In genomic region chr3:96579239-96579750, GRCm38 (mm10) we compare ENCODE assay signal across 10 mouse cellular contexts. TPM values are rescaled to one million over a fixed set of nuclear protein-coding genes. Genes with fewer than 3 reads are reported as not detected.
DNase-seq lines count a peak whose midpoint lies in the region; ATAC-seq and TF ChIP-seq lines count a peak whose summit lies in the region.
"Had no signal": no experiment of that assay in that cellular context is flagged by ENCODE, and none has a peak within 500 bp of the region (broad histone marks: within the 10 kb centered on the region; RNA-seq: fewer than 3 reads in every experiment).

No protein-coding gene starts in this region.

- DNase-seq in stomach, postnatal 0 days (ENCODE audit: low spot score): no peak
- no peak for DNase-seq in cerebellum, adult 9-10 months

- H3K27me3 ChIP-seq in intestine, postnatal 0 days (replicated peaks; ENCODE audit: control insufficient read depth, insufficient read depth, low read length): no peaks in the 10 kb centered on the region
- H3K27me3 ChIP-seq in intestine, embryonic 16.5 days (replicated peaks; ENCODE audit: control insufficient read depth, insufficient read depth, low read length): no peaks in the 10 kb centered on the region
- peaks cover 8% of the 10 kb centered on the region; the same call in 1 of the 2 replicates for H3K27me3 ChIP-seq in neural tube, embryonic 13.5 days
- peaks cover 7% of the 10 kb centered on the region; the same call in 1 of the 2 replicates for H3K27me3 ChIP-seq in neural tube, embryonic 15.5 days (replicated peaks)
- H3K27me3 ChIP-seq in heart, embryonic 15.5 days: no peaks in the 10 kb centered on the region
- no peaks in the 10 kb centered on the region for H3K27me3 ChIP-seq in stomach, postnatal 0 days (ENCODE audit: control insufficient read depth, insufficient read depth, low read length)

- ATAC-seq in intestine, postnatal 0 days: no peak
- ATAC-seq in intestine, embryonic 16.5 days: no peak
- ATAC-seq in neural tube, embryonic 13.5 days (ENCODE audit: low read depth): no peak
- no peak for ATAC-seq in neural tube, embryonic 15.5 days (ENCODE audit: low FRiP score)
- no peak for ATAC-seq in heart, embryonic 15.5 days (replicated peaks; ENCODE audit: insufficient number of reproducible peaks, insufficient read depth, low FRiP score, low read depth)
- ATAC-seq in stomach, postnatal 0 days (ENCODE audit: low FRiP score, low TSS enrichment): no peak

- 0 out of 2 replicates have a peak, but pooled peaks cover 3% of the 10 kb centered on the region for H3K36me3 ChIP-seq in intestine, postnatal 0 days (ENCODE audit: control insufficient read depth, insufficient read depth)
- no peaks in the 10 kb centered on the region for H3K36me3 ChIP-seq in intestine, embryonic 16.5 days (ENCODE audit: control insufficient read depth, insufficient read depth, low read length)
- H3K36me3 ChIP-seq in neural tube, embryonic 13.5 days: no peaks in the 10 kb centered on the region
- H3K36me3 ChIP-seq in neural tube, embryonic 15.5 days: no peaks in the 10 kb centered on the region
- no peaks in the 10 kb centered on the region for H3K36me3 ChIP-seq in heart, embryonic 15.5 days
- no peaks in the 10 kb centered on the region for H3K36me3 ChIP-seq in stomach, postnatal 0 days (ENCODE audit: control insufficient read depth, insufficient read depth, low read length)
- H3K36me3 ChIP-seq: hindbrain, embryonic 10.5 days; midbrain, embryonic 12.5 days had no signal

- TF ChIP-seq CTCF in intestine, postnatal 0 days (IDR thresholded peaks at IDR 0.05; ENCODE audit: low read depth): no peak
- TF ChIP-seq CTCF in stomach, postnatal 0 days (IDR thresholded peaks at IDR 0.05; ENCODE audit: low read depth): no peak

- H3K9me3 ChIP-seq in intestine, postnatal 0 days (ENCODE audit: control insufficient read depth): no peaks in the 10 kb centered on the region
- no peaks in the 10 kb centered on the region for H3K9me3 ChIP-seq in intestine, embryonic 16.5 days (ENCODE audit: control insufficient read depth, low read length)
- no peaks in the 10 kb centered on the region for H3K9me3 ChIP-seq in neural tube, embryonic 13.5 days
- H3K9me3 ChIP-seq in neural tube, embryonic 15.5 days (replicated peaks): no peaks in the 10 kb centered on the region
- H3K9me3 ChIP-seq in heart, embryonic 15.5 days (replicated peaks): no peaks in the 10 kb centered on the region
- H3K9me3 ChIP-seq in stomach, postnatal 0 days (ENCODE audit: control insufficient read depth, low read length): no peaks in the 10 kb centered on the region
- H3K9me3 ChIP-seq: hindbrain, embryonic 10.5 days; limb, embryonic 12.5 days; midbrain, embryonic 12.5 days had no signal

- 84% methylated on average over 4 of the region's 4 CpGs for WGBS in intestine, postnatal 0 days
- 80% methylated on average over 4 of the region's 4 CpGs for WGBS in intestine, embryonic 16.5 days
- 68% methylated on average over 4 of the region's 4 CpGs for WGBS in neural tube, embryonic 13.5 days
- WGBS in neural tube, embryonic 15.5 days: 77% methylated on average over 4 of the region's 4 CpGs
- 72% methylated on average over 4 of the region's 4 CpGs for WGBS in heart, embryonic 15.5 days
- WGBS in stomach, postnatal 0 days: 82% methylated on average over 4 of the region's 4 CpGs

- 0 out of 2 replicates have a peak overlapping the region, but pooled peaks have one; percentile 11 for H3K9ac ChIP-seq in intestine, postnatal 0 days (ENCODE audit: low read depth, low read length)
- no peak overlapping the region for H3K9ac ChIP-seq in intestine, embryonic 16.5 days (ENCODE audit: low read depth, low read length)
- H3K9ac ChIP-seq in neural tube, embryonic 13.5 days: 0 out of 2 replicates have a peak overlapping the region, but pooled peaks have one; percentile 41
- H3K9ac ChIP-seq in neural tube, embryonic 15.5 days (replicated peaks): no peak overlapping the region
- H3K9ac ChIP-seq in heart, embryonic 15.5 days: no peak overlapping the region
- no peak overlapping the region; the same call in 1 of the 2 replicates for H3K9ac ChIP-seq in stomach, postnatal 0 days (ENCODE audit: low read length)
- H3K9ac ChIP-seq: limb, embryonic 12.5 days; midbrain, embryonic 12.5 days had no signal

- H3K4me2 ChIP-seq in intestine, postnatal 0 days (replicated peaks; ENCODE audit: low read depth): no peak overlapping the region
- H3K4me2 ChIP-seq in intestine, embryonic 16.5 days (ENCODE audit: low read depth, low read length): no peak overlapping the region
- no peak overlapping the region for H3K4me2 ChIP-seq in neural tube, embryonic 13.5 days
- H3K4me2 ChIP-seq in neural tube, embryonic 15.5 days: no peak overlapping the region
- H3K4me2 ChIP-seq in heart, embryonic 15.5 days: no peak overlapping the region
- H3K4me2 ChIP-seq in stomach, postnatal 0 days (replicated peaks; ENCODE audit: low read depth): no peak overlapping the region
- H3K4me2 ChIP-seq: midbrain, embryonic 12.5 days had no signal

- no peak overlapping the region for H3K4me3 ChIP-seq in intestine, postnatal 0 days (ENCODE audit: low read depth, low read length)
- no peak overlapping the region for H3K4me3 ChIP-seq in intestine, embryonic 16.5 days (ENCODE audit: low read length)
- H3K4me3 ChIP-seq in neural tube, embryonic 13.5 days: no peak overlapping the region
- H3K4me3 ChIP-seq in neural tube, embryonic 15.5 days (replicated peaks): no peak overlapping the region
- H3K4me3 ChIP-seq in heart, embryonic 15.5 days: no peak overlapping the region
- H3K4me3 ChIP-seq in stomach, postnatal 0 days (ENCODE audit: low read depth, low read length): no peak overlapping the region
- H3K4me3 ChIP-seq: limb, embryonic 12.5 days; midbrain, embryonic 12.5 days had no signal

- TF ChIP-seq EP300 in stomach, postnatal 0 days (optimal IDR thresholded peaks at IDR 0.05): no peak

- no peak overlapping the region for H3K27ac ChIP-seq in intestine, postnatal 0 days (ENCODE audit: low read depth, low read length)
- no peak overlapping the region; the same call in 1 of the 2 replicates for H3K27ac ChIP-seq in intestine, embryonic 16.5 days (ENCODE audit: low read length)
- H3K27ac ChIP-seq in neural tube, embryonic 13.5 days (replicated peaks): no peak overlapping the region
- no peak overlapping the region for H3K27ac ChIP-seq in neural tube, embryonic 15.5 days (replicated peaks)
- H3K27ac ChIP-seq in heart, embryonic 15.5 days: peak overlapping the region; percentile 38; the same call in 1 of the 2 replicates
- H3K27ac ChIP-seq in stomach, postnatal 0 days (replicated peaks): peak overlapping the region; percentile 35; the same call in 1 of the 2 replicates
- H3K27ac ChIP-seq: hindbrain, embryonic 10.5 days; limb, embryonic 12.5 days; midbrain, embryonic 12.5 days had no signal

- peaks cover 16% of the 10 kb centered on the region for H3K4me1 ChIP-seq in intestine, postnatal 0 days (replicated peaks; ENCODE audit: control insufficient read depth, insufficient read depth, low read length)
- peaks cover 11% of the 10 kb centered on the region for H3K4me1 ChIP-seq in intestine, embryonic 16.5 days (ENCODE audit: control insufficient read depth, insufficient read depth, low read length)
- peaks cover 35% of the 10 kb centered on the region for H3K4me1 ChIP-seq in neural tube, embryonic 13.5 days (replicated peaks)
- H3K4me1 ChIP-seq in neural tube, embryonic 15.5 days: peaks cover 35% of the 10 kb centered on the region
- peaks cover 48% of the 10 kb centered on the region for H3K4me1 ChIP-seq in heart, embryonic 15.5 days (replicated peaks)
- peaks cover 19% of the 10 kb centered on the region for H3K4me1 ChIP-seq in stomach, postnatal 0 days (replicated peaks; ENCODE audit: control insufficient read depth, insufficient read depth)

RNA-seq across cellular contexts. Expression of gene Gm16253, which starts 2.5 kb away (rescaled TPM):
- polyA plus RNA-seq in intestine, postnatal 0 days (2015; fragmentation: Nextera tagmentation; extraction: Ambion mirVana): 0.31 and 0.41 TPM in 2 replicates
- 0.45 and 0.97 TPM in 2 replicates for polyA plus RNA-seq in intestine, embryonic 16.5 days (2015; fragmentation: Nextera tagmentation; extraction: Ambion mirVana)
- 1.2 and 1.8 TPM in 2 replicates for polyA plus RNA-seq in neural tube, embryonic 13.5 days (2015; fragmentation: Nextera tagmentation; extraction: Ambion mirVana)
- polyA plus RNA-seq in neural tube, embryonic 15.5 days (2015; fragmentation: Nextera tagmentation; extraction: Ambion mirVana): 1.8 TPM in 2 replicates
- polyA plus RNA-seq in heart, embryonic 15.5 days (2015; fragmentation: Nextera tagmentation; extraction: Ambion mirVana): 1.3 and 1.6 TPM in 2 replicates
- polyA plus RNA-seq in stomach, postnatal 0 days (2015; fragmentation: Nextera tagmentation; extraction: Ambion mirVana): 0.18 and 0.46 TPM in 2 replicates

RNA-seq across cellular contexts. Expression of gene Polr3gl, which starts 14.7 kb away (rescaled TPM):
- polyA plus RNA-seq in intestine, postnatal 0 days (2015; fragmentation: Nextera tagmentation; extraction: Ambion mirVana): 16.4 and 18.7 TPM in 2 replicates
- polyA plus RNA-seq in intestine, embryonic 16.5 days (2015; fragmentation: Nextera tagmentation; extraction: Ambion mirVana): 23.1 and 24.4 TPM in 2 replicates
- polyA plus RNA-seq in neural tube, embryonic 13.5 days (2015; fragmentation: Nextera tagmentation; extraction: Ambion mirVana): 41.0 and 42.8 TPM in 2 replicates
- polyA plus RNA-seq in neural tube, embryonic 15.5 days (2015; fragmentation: Nextera tagmentation; extraction: Ambion mirVana): 35.2 and 35.8 TPM in 2 replicates
- 34.8 and 38.3 TPM in 2 replicates for polyA plus RNA-seq in heart, embryonic 15.5 days (2015; fragmentation: Nextera tagmentation; extraction: Ambion mirVana)
- polyA plus RNA-seq in stomach, postnatal 0 days (2015; fragmentation: Nextera tagmentation; extraction: Ambion mirVana): 16.1 and 20.1 TPM in 2 replicates

RNA-seq across cellular contexts. Expression of gene Ankrd34a, which starts 17.1 kb away (rescaled TPM):
- 0.92 and 1.3 TPM in 2 replicates for polyA plus RNA-seq in intestine, postnatal 0 days (2015; fragmentation: Nextera tagmentation; extraction: Ambion mirVana)
- polyA plus RNA-seq in intestine, embryonic 16.5 days (2015; fragmentation: Nextera tagmentation; extraction: Ambion mirVana): 2.0 and 2.1 TPM in 2 replicates
- 11.0 and 12.6 TPM in 2 replicates for polyA plus RNA-seq in neural tube, embryonic 13.5 days (2015; fragmentation: Nextera tagmentation; extraction: Ambion mirVana)
- 18.6 and 21.0 TPM in 2 replicates for polyA plus RNA-seq in neural tube, embryonic 15.5 days (2015; fragmentation: Nextera tagmentation; extraction: Ambion mirVana)
- polyA plus RNA-seq in heart, embryonic 15.5 days (2015; fragmentation: Nextera tagmentation; extraction: Ambion mirVana): 6.7 TPM in 2 replicates
- polyA plus RNA-seq in stomach, postnatal 0 days (2015; fragmentation: Nextera tagmentation; extraction: Ambion mirVana): 1.3 TPM in 2 replicates

RNA-seq across cellular contexts. Expression of gene Txnip, which starts 21.5 kb away (rescaled TPM):
- polyA plus RNA-seq in intestine, postnatal 0 days (2015; fragmentation: Nextera tagmentation; extraction: Ambion mirVana): 244 and 254 TPM in 2 replicates
- 146 and 152 TPM in 2 replicates for polyA plus RNA-seq in intestine, embryonic 16.5 days (2015; fragmentation: Nextera tagmentation; extraction: Ambion mirVana)
- 74.7 and 78.0 TPM in 2 replicates for polyA plus RNA-seq in neural tube, embryonic 13.5 days (2015; fragmentation: Nextera tagmentation; extraction: Ambion mirVana)
- 52.5 and 72.5 TPM in 2 replicates for polyA plus RNA-seq in neural tube, embryonic 15.5 days (2015; fragmentation: Nextera tagmentation; extraction: Ambion mirVana)
- polyA plus RNA-seq in heart, embryonic 15.5 days (2015; fragmentation: Nextera tagmentation; extraction: Ambion mirVana): 206 and 208 TPM in 2 replicates
- 273 and 276 TPM in 2 replicates for polyA plus RNA-seq in stomach, postnatal 0 days (2015; fragmentation: Nextera tagmentation; extraction: Ambion mirVana)

RNA-seq across cellular contexts. Expression of gene Lix1l, which starts 21.7 kb away (rescaled TPM):
- polyA plus RNA-seq in intestine, postnatal 0 days (2015; fragmentation: Nextera tagmentation; extraction: Ambion mirVana): 2.2 and 2.4 TPM in 2 replicates
- 4.8 TPM in 2 replicates for polyA plus RNA-seq in intestine, embryonic 16.5 days (2015; fragmentation: Nextera tagmentation; extraction: Ambion mirVana)
- polyA plus RNA-seq in neural tube, embryonic 13.5 days (2015; fragmentation: Nextera tagmentation; extraction: Ambion mirVana): 6.0 and 7.6 TPM in 2 replicates
- 5.6 and 6.3 TPM in 2 replicates for polyA plus RNA-seq in neural tube, embryonic 15.5 days (2015; fragmentation: Nextera tagmentation; extraction: Ambion mirVana)
- 5.3 and 5.5 TPM in 2 replicates for polyA plus RNA-seq in heart, embryonic 15.5 days (2015; fragmentation: Nextera tagmentation; extraction: Ambion mirVana)
- polyA plus RNA-seq in stomach, postnatal 0 days (2015; fragmentation: Nextera tagmentation; extraction: Ambion mirVana): 3.7 and 3.8 TPM in 2 replicates

Comparison
In these comparisons a context has a peak if more than half of its experiments do, and no peak if none do; other contexts are left out.
1. H3K9ac ChIP-seq: peak in intestine, postnatal 0 days (single experiment) and neural tube, embryonic 13.5 days (single experiment); none in intestine, embryonic 16.5 days (single experiment), neural tube, embryonic 15.5 days (single experiment), heart, embryonic 15.5 days (single experiment) and stomach, postnatal 0 days (single experiment).
2. H3K27ac ChIP-seq: peak in heart, embryonic 15.5 days (single experiment) and stomach, postnatal 0 days (single experiment); none in intestine, postnatal 0 days (single experiment), intestine, embryonic 16.5 days (single experiment), neural tube, embryonic 13.5 days (single experiment) and neural tube, embryonic 15.5 days (single experiment).